Mouse (Mus musculus): ENCODE results near the gene Fgfr1op.

Gene Fgfr1op

DNA sequence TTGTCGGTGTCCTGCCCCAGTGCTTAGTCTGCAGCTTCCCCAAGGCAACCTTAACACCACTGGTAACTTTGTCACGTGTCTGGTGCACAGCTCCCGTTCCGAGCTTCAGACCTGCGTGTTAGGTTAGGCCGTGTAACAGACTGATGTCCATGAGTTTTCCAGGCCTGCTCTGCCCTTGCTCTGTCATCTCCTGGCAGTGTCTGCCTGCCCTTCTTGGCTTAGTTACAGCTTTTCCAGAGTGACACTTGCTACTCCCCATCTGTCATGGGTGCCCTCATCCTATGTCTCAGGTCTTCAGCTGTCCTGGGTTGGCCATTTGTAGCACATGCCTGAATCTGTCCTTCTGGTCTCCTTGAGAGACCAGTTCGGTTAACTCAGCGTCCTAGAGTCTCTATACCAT lies 2.1 kb downstream of the Fgfr1op start:
- in situ Hi-C loops (cut with MboI, MseI) = loop anchor here in 1 of 2 experiments (10.0 kb wide), 1 partner anchor 293 kb away; no protein-coding TSS in a partner anchor

- in situ Hi-C loops (cut with MboI, MseI) = loop anchor here in 1 of 2 experiments (10.0 kb wide), 1 partner anchor 116 kb away; no protein-coding TSS in a partner anchor
Observed at GRCm38 (mm10) chr17:8170331-8170730, 5.0 kb downstream of the Fgfr1op start.

GRCm38 (mm10) chr17:8171081-8171480 lies 5.8 kb downstream of the Fgfr1op start:
- in situ Hi-C loops (cut with MboI, MseI) = loop anchor here in 1 of 2 experiments (10.0 kb wide), 1 partner anchor 116 kb away; no protein-coding TSS in a partner anchor

- in situ Hi-C loops (cut with MboI, MseI) = loop anchor here in 1 of 2 experiments (10.0 kb wide), 1 partner anchor 122 kb away; no protein-coding TSS in a partner anchor
Observed at GRCm38 (mm10) chr17:8177090-8177489, 11.8 kb downstream of the Fgfr1op start.

DNA sequence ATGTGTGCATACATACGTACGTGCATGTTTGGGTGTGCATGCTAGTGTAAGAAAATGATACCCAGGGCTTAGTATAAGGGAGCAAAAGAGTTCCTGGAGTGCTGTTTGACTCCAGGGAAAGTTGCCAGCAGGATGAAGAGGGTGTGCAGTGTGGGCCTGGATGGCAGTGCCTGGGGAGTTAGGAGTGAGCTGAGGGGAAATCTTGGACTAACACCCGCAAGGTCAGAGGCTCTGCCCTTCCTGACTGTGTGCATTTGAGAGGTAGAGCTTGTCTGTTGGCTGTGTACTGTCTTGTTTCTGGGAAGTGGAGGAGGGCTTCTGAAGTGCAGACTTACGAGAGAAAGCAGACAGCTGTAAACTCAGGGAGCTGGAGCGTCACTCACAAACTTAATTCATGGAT lies 18.5 kb downstream of the Fgfr1op start:
- in situ Hi-C loops (cut with MboI, MseI) = loop anchor here in 1 of 2 experiments (10.0 kb wide), 1 partner anchor 129 kb away; no protein-coding TSS in a partner anchor

DNA sequence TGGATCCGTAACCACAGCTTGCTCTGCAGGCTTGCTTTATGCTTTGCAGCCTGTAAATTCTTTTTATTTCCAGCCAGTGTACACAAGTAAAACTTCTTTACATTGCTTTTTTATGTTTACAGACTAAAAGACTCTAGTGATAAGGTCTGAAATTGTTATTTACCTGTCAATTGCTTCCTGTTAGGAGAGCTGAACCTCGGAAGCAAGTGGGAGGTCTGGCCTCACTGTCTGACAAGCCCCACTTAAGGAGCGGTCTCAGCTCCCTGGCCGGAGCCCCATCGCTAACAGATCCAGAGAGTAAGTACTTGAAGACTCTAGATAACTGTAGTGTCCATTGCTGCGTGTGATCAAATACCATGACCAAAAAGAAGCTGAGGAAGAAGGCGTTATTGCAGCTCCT lies 18.9 kb downstream of the Fgfr1op start:
- in situ Hi-C loops (cut with MboI, MseI) = loop anchor here in 1 of 2 experiments (10.0 kb wide), 1 partner anchor 129 kb away; no protein-coding TSS in a partner anchor

DNA sequence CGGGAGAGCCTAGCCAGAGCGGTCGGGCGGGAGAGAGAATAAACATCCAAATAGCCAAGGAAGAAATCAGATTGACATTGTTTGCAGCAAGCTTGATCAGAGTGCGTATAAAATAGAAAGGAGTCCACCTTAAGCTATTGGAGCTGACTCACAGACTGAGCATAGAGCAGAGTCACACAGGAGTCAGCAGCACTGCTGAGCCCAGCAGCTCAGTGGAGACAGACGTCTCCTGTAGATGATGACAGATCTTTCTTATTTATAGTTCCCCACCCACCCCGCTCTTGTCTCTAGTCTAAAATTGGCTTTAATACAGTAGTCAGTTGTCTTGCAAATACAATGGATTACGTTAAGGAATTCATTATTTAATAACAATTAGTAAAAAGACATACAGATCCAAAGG lies 28.4 kb downstream of the Fgfr1op start:
- in situ Hi-C loops (cut with MboI, MseI) = no loop called here

- in situ Hi-C loops (cut with MboI, MseI) = no loop called here
Observed at GRCm38 (mm10) chr17:8195685-8196376, 30.5 kb downstream of the Fgfr1op start.

DNA sequence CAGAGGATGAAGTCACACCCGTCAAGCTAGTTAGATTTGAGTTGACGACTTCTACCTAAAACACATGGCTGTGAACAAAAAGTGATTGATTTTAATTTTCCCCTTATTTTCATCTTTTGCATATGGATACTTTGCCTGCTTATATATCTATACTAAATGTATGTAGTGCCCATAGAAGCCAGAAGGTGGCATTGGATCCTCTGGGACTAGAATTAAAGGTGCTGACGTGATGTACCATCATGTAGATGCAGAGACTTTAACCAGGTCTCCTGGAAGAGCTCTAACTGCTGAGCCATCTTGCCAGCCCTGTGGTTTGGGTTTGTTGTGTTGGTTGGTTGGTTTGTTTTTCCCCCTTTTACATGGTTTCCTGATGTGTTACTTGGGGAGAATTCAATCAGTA lies 32.4 kb downstream of the Fgfr1op start:
- in situ Hi-C loops (cut with MboI, MseI) = no loop called here

DNA sequence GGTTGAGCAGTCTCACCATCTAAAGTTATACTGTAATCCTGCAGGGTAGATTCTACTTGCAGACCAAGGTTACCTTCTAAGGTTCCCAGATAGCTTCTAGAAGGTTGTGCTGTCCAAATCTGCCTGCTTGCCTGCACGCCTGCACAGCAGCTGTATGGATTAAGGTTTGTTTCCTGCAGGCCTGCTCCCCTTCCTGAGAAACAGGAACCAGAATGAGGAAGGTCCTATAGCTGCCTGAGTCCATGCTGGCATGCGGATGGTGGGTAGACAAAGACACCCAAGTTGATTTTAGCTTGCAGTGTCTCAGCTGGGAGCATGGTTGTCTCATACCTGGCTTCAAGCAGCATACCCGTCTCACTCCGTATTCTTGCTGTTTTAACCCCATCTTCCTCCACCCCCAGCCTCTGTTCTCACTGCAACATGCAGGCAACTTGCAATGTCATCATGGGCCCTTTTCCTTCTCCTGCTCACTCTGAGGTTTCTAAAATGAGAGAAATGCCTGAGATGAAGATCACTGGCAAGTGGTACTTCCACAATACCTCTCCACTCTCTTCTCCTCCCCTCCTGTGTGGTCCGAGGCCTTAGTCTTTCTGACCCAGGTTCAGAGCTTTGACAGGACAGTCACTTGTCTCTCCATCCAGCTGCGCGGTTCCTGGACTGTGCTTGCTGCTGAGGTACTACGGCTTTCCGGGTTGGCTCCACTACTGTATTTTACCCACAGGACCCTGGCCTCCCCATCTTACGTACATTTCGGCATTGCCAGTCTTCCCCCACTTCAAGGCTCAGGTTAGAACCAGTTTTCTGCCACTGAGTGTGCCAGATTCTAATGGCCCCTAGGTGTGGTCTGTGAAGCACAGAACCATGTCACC lies 34.0 kb downstream of the Fgfr1op start:
- in situ Hi-C loops (cut with MboI, MseI) = no loop called here

DNA sequence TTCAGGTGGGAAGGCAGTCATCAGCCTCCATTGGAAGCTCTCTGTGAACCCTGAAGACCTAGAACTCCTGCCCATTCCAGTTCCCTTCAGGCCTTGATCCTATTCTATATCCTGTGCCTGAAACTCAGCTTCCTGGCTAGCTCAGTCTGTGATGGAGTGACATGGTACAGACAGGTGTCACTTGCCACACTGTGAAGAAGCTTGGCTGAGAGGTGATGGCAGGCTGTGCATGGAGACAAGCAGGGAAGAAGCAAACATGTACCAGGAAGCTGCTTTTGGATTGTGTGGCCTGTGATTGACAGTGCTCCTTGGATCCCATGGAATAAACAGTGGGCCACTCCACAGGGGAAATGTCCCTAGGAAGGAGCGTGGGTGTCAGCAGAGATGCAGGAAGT lies 34.6 kb downstream of the Fgfr1op start:
- in situ Hi-C loops (cut with MboI, MseI) = loop anchor here in 1 of 2 experiments (5.0 kb wide), 1 partner anchor 37 kb away; the partner anchor contains the start of gene Ccr6

DNA sequence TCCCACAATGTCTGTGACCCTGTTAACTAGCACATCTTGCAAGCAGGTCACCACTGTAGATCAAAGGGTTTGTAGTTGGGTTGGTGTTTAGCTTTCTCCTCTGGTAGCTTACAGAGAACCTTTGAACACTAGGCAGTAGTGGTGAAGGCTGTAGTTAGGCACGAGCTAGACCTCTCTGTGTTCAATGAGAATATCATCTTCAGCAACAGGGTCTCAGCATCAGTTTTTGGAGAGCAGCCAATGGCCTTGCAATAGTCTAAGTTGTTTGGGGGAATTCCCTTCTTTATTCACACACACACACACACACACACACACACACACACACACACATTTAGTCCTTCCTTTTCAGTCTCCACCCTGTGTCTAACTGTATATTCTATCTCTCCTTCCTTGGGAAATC lies 38.2 kb downstream of the Fgfr1op start:
- in situ Hi-C loops (cut with MboI, MseI) = loop anchor here in 1 of 2 experiments (5.0 kb wide), 1 partner anchor 34 kb away; the partner anchor contains the start of gene Ccr6

DNA sequence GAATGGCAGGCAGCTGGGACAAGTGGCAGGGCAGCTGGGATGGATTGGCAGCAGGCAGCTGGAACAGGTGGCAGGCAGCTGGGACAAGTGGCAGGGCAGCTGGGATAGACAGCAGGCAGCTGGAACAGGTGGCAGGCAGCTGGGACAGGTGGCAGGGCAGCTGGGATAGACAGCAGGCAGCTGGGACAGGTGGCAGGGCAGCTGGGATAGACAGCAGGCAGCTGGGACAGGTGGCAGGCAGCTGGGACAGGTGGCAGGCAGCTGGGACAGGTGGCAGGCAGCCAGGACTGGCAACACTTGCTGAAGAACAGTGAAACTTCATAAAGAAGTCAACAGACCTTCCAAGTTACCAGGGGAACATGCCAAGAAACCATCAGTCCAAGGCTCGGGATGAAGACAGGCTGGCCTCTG lies 39.9 kb downstream of the Fgfr1op start:
- in situ Hi-C loops (cut with MboI, MseI) = loop anchor here in 1 of 2 experiments (5.0 kb wide), 1 partner anchor 102 kb away; no protein-coding TSS in a partner anchor

DNA sequence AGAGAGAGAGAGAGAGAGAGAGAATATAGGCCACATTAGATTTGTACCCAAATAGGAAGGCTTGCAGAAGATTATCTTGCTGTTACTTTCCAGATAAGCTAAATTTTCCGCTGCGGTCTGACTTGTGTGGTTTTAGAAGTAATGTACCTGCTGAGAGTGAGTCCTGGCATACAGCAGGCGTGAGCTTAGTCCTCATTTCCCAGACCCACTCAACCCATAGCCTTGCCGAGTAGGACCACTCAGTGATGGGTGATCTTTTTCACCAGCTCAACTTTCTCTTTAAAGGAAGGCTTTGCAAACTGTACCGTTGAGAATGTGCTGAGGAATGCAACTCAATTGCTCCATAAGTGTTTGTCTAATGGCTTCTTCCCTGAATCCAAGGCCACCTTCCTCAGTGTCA lies 41.4 kb downstream of the Fgfr1op start:
- in situ Hi-C loops (cut with MboI, MseI) = loop anchor here in 1 of 2 experiments (5.0 kb wide), 1 partner anchor 101 kb away; no protein-coding TSS in a partner anchor

DNA sequence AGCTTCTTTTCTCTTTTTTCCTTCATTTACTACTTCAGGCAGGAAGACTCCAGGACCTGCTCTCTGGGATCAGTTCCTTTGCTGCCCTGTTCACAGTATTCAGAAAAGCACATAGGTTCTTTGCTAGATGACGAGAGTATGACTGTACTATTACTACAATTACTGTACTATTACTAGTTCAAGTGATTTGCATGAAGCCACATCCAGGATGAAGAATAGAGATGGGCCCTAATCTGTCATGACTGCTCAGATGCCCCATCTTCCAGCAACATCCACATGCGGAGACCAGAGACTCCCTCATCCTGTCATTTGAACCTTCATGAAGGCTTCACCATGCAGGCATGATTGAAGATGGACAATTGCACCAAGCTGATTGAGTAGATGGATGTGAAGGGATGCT lies 44.4 kb downstream of the Fgfr1op start:
- in situ Hi-C loops (cut with MboI, MseI) = loop anchor here in 1 of 2 experiments (5.0 kb wide), 2 partner anchors 43 to 98 kb away; no protein-coding TSS in a partner anchor

DNA sequence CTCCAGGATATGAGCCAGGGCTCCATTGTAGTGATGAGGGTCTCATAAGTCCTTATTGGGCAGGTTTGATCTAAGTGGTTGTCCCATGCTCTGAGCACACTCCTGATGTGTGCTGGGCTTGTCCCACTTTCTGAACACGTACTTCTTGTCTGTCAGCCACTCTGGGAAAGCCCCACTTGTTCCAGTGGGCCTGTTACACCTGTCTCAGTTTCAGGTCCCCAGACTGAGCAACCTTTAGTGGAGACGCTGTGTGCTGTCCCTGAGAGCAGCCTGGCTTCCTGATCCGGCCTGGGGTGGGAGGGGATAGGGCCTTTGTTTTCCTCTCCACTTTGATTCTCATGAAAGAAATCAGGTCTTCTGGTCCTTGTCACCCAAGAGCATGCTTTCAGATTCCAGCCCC lies 44.9 kb downstream of the Fgfr1op start:
- in situ Hi-C loops (cut with MboI, MseI) = loop anchor here in 1 of 2 experiments (5.0 kb wide), 1 partner anchor 42 kb away; no protein-coding TSS in a partner anchor

DNA sequence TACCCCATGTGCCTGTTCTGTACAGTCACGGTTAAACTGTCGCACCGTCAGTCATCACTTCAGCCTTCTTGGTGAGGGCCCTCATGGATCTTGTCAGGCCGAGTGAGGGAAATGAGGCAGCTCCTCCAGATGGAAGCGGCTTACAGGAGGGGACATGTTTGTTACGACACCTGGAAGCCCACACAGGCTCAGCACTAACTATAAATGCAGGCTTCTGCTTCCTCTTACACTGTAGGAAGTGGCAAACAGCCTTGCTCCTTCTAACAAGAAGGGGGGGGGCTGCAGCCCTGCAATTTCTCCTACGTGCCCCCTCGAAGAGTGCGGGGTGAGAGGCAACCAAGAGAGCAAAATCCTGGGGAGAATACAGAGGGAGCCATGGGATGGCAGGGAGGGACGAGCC lies 45.4 kb downstream of the Fgfr1op start:
- in situ Hi-C loops (cut with MboI, MseI) = loop anchor here in 1 of 2 experiments (5.0 kb wide), 1 partner anchor 42 kb away; no protein-coding TSS in a partner anchor

GRCm38 (mm10) chr17:8211399-8211798 lies 46.1 kb downstream of the Fgfr1op start:
- in situ Hi-C loops (cut with MboI, MseI) = loop anchor here in 1 of 2 experiments (5.0 kb wide), 1 partner anchor 41 kb away; no protein-coding TSS in a partner anchor

DNA sequence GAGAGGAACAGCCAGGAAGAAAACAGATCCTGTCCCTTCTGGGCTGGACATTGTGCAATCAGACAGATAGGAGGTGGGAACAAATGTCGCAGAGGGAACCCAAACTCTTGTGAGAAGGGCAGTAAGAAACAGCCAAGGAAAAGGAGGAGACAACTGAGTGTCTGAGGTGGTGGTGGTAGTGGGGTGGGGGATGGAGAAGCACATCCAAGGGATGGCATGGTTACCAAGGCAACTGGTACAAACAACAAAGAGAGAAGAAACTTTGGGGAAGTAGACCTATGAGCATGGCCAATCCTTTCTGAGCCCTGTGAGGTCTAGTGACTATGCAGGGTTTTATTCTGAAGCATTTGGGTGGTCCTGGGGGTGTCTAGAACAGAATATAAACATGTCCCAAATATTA lies 49.1 kb downstream of the Fgfr1op start:
- in situ Hi-C loops (cut with MboI, MseI) = loop anchor here in 1 of 2 experiments (5.0 kb wide), 1 partner anchor 38 kb away; no protein-coding TSS in a partner anchor

- in situ Hi-C loops (cut with MboI, MseI) = no loop called here
Observed at GRCm38 (mm10) chr17:8215016-8215745, 49.9 kb downstream of the Fgfr1op start.

GRCm38 (mm10) chr17:8223225-8223624 lies 57.9 kb downstream of the Fgfr1op start:
- in situ Hi-C loops (cut with MboI, MseI) = no loop called here
